Mouse (Mus musculus) right cerebral cortex, postnatal 25 days (tissue): ENCODE data around the gene Utp15.
A peak's percentile ranks its signal among the peaks of the same experiment; 100 is the strongest.

Source experiments
- DNase-seq: peaks from one replicate; pipeline ENCODE4 v3.0.0; 2022

Gene Utp15

DNA sequence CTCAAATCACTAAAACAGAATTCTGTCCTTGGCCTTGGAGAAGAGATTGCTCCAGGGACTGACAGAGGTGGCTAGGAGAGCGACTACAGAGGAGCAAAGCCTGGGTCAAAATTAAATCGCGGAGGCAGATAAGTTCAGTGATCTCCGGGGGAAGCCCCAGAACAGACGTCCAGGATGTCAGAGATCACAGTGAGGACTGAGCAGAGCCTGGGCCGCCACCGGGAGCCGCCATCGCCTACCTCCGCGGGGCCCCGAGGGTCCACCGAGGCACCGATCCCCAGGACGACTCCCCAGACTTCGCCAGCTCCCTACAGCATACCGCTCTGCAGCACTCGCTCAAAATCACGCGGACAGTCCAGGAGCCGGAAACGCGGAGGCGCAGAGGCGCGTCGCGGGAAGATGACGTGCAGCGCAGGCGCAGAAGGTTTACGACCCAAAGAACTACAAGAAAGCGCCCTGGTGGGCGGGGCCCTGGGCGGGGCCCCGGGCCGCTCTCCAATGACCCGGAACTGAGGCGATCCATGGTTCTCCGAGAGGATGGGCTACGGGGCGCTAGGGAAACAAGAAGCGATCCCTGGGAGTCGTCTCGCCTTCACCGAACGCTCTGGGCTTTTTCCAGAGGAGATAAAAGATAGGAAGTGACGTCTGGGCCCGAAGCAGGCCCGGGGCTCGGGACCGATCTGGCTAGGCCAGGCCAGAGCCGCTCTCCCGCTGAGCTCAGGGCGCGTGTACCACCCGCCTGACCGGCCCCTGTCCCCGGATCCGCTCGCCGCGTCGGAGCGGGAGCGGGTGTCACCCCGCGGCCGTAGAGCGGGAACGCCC lies at the start of gene Utp15, which contains the start of gene Ankra2:
Utp15 (minus strand) TSS at position 406 of the 822 bp plus-strand sequence.
Ankra2 (plus strand) TSS at position 439 of the 822 bp plus-strand sequence.
- peak; percentile 98 for DNase-seq

DNA sequence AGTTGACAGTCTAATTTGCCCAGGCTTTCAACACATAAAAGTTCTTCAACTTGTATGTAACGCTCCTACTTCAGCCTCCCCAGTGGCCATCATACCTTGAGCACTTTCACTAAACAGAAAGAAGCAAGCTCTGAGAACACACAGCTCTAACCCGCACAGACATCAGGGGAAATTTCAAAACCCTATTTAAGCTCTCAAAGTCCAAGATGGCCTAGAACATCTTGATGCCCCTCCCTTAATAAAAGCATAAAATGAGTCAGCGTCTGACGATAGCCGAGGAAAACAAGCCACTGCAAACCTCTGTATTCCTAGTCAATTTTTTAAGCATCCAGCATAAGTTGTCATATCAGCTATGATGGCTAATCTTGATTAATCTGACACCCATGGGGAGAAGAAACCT lies 48.8 kb upstream of the Utp15 start:
- no peak for DNase-seq

DNA sequence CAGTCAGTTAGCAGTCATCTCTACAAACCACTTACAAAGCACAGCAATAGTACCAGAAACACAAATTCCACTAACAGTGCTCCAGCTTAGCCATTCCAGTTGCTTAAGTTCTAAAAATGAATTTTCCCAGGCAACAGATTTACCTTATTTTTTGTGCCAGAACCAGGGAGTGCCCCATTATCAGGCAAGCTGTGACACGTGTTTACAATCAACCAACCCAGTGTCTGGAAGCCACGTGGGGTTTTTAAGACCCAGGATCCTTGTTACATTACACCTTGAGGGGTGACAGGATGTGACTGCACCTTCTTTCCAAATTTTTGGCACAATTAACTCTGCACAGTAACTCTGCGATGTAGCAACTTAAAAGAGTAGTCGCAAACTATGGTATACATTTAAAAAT lies 45.9 kb upstream of the Utp15 start:
- no peak for DNase-seq

DNA sequence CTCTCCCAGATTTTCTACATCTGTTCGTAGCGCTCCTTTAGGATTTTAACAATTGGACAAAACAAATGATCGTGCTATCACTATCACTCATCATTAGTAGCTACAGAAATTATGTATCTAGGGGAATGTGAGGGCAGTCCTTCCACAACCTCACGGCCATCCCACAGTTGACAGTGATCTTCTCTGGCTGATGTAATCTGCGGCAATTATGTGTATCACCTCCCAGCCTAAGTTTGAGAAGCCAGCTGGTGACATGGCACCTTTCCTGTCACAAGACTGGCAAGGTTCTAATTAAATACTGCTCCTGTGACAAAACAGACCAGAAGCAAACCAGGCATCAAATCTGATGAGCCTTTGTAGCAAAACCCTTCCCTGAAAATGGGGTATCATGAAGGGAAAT lies 45.2 kb upstream of the Utp15 start:
- DNase-seq = no peak

DNA sequence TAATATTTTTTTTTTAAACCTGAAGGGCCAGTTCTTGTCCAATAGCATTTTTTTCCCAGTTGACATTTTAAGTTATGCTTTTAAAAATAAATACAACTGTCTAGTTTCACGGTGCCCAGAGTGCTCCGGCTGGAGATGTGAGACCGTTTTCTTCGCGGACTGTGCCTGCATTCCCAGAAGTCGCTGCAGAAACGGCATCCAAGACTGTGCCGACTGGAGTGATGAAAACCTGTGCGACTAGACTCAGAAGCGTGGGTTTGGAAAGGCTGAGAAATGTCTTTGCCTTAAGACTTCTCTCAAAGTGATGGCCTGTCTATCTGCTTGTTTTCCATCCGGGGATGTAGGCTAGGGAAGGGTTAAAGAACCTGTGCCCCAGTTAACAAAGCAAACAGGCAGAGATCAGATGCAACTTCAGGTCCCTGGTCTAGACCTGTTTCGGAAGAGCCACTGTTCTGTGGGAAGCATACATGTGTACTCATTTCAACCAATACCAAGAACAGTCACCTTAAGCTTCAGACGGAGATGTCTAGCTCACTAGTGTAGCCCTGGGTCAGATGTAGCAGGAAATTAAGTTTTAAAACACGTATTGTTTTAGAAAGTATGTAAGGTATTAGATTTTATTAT lies 44.1 kb upstream of the Utp15 start:
- peak; percentile 20 for DNase-seq

DNA sequence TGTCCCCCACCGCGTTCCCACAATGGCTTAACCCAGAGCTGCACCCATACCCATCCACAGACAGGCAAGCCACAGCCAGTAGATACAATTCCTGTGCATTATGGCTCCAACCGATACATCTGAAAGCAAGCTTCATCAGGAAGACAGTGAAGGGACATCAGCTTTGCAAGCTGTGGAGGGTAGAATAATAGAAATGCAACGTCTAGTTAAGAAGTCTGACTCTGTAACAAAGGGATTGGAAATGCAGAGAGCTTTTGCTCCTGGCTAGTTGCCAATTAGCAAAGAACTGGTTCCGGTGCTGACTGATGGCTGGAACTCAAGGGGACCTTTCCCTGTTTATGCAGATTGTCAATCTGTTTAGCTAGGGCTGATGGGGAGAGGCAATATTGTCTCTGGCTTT lies 43.6 kb upstream of the Utp15 start:
- no peak for DNase-seq

DNA sequence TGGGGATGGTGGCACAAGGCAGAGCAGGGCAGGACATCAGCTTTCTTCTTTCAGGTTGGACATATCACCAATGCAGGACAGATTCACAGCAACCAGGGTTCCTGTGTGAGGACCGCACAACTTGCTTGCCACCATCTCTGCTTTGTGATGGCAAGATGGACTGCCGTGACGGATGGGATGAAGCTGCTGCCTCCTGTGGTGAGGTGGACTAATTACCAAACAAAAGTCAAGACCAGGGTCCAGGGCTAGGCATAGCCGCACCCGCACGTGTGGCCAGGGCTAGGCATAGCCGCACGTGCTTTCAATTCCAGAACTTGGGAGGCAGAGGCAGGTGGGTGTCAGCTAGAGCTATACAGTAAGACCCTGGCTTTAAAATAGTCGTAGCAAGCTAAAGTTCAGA lies 42.4 kb upstream of the Utp15 start:
- no peak for DNase-seq

DNA sequence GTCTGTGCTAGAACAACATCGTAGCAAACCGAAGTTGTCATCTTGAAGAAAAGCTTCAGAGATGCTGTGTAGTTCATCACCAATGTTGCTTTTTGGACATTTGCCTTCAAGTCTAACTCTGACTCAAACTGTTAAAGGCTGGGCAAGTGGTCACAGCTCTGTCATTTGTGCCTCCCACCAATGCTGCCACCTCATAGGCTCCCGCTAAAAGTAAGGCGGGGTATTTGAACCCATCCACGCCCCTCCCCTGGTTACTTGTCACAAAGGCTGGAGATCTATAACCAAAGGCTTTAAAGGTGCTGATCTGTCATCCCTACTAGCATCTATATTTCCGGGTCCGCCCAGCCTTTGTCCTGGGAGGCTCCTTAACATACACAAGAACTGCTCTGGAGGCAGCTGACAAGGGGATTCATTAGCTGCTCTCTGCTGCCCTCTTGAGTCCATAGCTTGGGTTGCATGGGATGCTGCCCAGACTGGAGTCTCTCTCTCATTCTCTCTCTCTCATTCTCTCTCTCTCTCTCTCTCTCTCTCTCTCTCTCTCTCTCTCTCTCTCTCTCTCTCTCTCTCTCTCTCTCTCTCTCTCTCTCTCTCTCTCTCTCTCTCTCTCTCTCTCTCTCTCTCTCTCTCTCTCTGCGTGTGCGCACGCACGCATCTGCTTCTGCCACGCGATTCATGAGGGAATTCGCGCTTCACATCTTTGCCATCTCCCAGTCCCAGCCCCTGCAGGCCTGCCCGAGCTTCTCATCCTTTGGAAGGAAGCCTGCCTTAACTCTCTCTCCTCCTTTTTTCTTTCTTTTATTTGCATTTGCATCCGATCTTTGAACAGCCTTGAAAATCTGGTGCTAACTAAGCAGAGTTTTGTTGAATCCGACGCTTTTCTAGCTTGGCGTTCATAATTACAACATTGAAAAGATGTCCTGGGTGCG lies 36.3 kb upstream of the Utp15 start:
- DNase-seq = peak; percentile 54

DNA sequence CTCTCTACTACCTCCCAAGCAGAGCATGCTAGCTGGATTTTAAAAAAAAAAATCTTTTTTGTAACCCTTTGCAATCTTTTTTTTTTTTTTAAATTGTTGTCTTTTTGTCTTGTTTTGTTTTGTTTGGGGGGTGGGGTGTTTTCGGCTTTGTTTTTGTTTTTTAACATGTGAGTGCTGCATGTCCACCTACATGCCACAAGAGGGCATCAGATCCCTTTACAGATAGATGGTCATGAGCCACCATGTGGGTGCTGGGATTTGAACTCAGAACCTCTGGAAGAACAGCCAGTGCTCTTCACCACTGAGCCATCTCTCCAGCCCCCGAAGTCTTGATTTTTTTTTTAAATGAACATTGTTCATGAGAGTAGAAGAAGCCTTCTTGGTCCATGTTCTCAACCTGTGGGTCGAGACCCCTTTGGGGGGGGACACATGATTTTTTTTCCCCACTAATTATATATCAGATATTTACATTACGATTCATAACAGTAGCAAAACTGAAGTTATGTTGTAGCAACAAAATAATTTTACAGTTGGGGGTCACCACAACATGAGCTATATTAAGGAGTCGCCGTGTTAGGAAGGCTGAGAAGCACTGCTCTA lies 35.1 kb upstream of the Utp15 start:
- no peak for DNase-seq

DNA sequence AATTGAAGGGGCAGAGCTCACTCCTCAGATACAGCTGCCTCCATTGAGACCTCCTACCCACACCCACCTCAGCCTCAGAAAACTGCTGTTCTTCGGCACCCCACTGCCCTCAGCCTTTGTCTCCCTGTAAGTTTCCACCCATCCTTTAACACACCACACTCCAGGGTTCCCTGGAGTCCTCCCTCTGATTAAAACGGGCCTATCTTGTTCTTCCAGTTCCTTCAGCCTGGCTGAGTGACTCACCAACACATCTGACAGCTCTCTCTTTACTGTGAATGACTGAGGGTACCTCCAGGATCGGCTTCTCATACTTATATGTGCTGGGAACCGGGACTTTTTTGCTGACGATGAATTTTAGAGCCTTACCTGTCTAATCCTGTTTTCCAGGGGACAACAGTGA lies 33.2 kb upstream of the Utp15 start:
- no peak for DNase-seq

DNA sequence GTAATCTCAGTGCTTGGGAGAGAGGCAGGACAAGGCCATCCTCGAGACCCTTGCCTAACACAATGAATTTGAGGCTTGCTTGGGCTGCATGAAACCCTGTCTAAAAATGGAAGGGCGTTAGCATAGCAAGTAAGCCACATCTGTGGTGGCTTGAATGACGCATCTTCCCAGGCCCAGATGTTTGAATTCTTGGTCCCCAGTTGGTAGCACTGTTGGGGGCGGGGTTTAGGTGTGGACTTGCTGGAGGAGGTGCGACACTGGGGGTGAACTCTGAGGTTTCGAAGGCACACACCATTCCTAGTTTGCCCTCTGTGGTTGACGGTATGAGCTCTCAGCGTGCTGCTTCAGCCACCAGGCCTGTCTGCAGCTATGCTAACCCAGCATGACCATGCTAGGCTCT lies 28.9 kb upstream of the Utp15 start:
- DNase-seq = no peak

DNA sequence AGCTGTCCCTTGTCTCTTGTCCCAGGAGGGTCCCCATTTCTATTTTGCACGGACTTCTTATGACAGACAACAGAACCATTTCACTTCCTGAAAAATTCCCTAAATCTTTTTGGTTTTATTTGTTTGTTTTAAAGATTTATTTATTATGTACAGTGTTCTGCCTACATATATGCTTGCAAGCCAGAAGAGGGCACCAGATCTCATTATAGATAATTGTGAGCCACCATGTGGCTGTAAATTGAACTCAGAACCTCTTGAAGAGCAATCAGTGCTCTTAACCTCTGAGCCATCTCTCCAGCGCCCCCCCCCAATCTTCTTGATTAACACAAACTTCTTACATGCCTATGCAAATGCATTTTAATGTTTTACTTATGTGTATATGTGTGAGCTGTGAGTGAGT lies 27.9 kb upstream of the Utp15 start:
- DNase-seq = no peak

DNA sequence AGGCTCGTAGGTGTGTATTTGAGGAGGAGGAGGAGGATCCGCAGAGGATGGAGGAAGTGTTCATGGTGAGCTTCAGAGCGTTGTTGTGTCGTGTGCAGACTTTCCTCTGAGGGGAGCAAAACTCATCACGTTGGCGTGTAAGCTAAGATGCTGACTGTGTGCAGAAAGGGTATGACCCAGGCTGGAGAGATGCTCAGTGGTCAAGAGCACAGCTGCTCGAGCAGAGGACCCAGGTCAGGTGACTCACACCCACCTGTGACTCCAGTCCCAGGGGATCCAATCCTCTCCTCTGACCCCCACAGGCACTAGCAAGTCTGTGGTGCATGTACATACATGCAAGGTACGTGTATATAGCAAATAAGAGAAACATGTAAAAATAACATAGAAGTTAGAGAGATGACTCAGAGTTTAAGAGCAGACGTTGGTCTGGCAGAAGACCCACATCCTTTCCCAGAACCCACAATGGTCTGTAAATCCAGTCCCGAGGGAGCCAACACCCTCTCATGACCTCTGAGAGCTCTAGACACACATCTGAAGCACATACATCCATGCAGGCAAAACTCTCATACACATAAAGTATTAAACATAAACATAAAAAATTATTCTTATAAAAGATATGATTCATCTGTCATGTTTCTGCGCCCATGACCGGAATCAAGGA lies 18.3 kb upstream of the Utp15 start:
- no peak for DNase-seq

DNA sequence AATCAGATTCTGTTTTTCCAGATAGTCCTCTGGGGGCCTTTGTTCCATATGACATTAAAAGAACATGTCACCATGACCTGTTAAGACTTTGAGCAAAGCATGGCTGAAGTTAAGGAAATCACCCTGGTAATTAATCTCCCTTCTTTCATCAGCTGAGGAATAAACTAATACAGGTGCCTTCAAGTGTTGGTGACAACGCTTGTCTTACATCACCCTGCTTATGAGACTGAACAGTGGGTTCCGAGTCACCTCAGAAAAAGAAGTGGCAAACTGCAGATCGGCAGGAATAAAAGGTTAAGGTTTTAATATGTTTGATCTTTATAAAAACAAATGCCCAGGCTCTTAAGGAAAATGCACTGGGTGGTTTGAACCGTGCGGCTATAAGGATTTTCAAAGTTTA lies 16.8 kb upstream of the Utp15 start, which contains the start of gene Gm21976:
Gm21976 (plus strand) TSS at position 202 of the 400 bp plus-strand sequence.
- no peak for DNase-seq

DNA sequence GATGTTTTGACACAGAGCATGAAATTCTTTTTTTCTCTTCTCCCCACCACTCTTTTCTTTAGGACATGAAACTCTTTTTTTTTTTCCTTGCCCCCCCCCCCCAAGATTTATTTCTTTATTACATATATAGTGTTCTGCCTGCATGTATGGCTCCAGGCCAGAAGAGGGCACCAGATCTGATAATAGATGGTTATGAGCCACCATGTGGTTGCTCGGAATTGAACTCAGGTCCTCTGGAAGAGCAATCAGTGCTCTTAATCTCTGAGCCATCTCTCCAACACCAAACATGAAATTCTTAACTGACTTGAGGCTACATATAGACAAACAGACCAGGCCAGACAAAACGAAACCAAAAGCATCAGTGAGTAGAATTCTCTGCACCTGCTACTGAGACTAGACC lies 14.7 kb upstream of the Utp15 start:
- DNase-seq = no peak

DNA sequence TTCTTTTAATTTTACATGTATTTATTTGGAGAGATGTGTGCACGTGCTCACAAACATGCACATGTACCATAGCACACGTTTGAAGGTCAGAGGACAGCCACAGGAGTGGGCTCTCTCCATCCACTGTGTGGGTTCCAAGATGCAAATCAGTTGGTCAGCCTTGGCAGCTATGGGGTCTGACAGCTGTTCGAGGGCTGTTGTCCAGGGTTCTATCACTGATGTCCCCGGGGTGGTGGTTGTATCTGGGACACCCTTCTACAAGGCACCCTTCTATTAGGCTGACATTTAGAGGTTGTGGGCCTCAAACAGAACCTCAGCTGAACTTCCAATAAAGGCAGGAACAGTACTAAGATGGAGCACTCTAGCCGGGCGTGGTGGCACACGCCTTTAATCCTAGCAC lies 13.4 kb upstream of the Utp15 start:
- DNase-seq = no peak

DNA sequence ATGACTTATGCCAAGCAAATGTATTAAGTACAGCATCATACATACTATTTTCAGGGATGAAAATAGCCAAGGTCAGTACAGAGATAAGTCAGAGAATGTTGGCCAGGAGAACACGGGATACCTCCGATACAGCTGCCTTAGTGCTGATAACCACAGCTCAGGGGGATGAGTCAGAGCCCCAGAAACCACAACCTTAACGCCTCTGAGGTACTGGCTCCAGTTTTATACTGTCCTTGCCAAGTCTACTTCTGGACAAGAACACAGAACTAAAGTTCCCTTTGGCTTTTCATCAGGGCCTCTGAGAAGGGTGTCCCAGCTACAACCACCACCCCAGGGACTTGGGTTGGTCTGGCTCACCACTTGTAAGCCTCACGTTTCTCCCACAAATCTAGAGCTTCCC lies 12.8 kb upstream of the Utp15 start:
- no peak for DNase-seq

DNA sequence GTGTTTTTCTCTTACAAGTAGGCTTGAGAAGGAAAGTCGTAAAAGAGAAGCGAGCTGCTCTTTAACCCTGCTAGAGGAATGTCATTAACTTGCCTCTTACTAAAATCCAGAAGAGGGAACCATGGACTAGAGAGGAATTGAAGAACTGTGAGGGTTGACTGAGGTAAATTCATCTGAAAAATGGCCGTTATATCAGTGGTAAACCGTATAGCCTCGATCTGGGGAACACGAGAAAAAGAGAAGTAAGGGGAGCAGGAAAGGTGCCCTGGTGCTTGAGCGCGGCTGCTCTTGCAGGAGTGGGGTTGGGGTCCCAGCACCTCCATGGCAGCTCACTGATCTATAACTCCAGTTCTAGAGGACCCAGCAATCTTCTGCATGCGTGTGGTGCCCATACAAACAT lies 11.2 kb upstream of the Utp15 start:
- no peak for DNase-seq

DNA sequence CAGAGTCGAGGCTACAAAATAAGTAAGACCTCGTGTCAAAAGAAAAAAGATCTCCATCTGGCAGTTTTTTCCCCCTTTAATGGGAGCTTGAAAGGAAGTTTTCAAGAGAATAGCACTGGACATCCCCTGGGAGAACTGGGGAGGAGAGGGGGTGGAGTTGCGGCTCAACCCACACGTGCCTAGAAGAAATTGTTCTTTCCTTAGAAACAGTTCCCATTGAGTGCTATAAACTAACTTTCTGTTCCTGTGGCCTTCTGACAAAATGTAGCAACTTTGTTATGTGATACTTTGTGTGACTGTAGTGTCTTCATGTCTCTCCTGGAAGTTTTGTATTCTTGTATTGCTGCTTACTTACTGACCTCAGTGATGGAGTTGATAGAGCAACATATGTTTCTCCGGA lies 1.3 kb upstream of the Utp15 start:
- DNase-seq = no peak

DNA sequence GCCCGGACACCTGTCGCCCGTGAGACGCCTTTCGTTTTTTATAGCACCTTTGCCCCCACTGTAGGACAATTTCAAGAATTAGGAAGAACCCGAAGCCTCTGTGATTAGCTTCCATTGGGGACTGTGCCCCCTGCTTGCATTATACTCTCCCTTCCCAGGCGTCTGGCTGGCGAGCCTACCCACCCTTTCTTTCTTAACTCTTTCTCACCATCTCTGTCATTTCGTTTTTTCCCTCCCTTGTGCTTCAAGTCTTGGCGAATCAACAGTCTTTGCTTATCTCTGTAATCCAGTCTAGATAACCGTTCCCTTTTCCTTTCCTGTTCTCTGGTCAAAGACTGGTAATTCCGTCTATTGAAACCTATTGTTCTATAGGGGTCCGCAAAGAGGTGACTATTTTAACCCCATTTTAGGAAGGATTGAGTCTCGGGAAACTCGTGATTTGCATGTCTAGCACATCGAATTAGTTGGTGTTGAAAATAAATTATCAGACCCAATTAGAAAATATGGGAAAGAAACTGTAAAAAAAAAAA lies 682 bp upstream of the Utp15 start:
- DNase-seq = no peak

DNA sequence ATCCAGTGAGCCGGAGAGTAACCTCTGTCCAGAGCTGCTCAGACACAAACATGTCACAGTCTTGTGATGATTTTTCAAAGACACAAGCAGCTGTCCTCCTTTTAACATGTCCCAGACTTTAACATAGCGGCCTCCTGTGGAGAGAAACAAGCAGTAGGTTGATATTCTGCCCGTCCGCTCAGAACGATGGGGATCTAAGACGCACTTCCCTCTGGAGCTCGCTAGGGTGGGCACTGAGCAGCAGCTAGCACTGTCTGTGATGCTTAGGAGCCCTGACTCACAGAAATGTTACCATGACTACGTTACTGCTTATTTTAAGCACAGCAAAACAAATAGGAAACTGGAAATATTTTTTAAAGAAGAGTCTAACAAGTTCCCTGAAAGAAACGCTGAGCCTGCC lies 7.9 kb downstream of the Utp15 start:
- peak; percentile 64 for DNase-seq

DNA sequence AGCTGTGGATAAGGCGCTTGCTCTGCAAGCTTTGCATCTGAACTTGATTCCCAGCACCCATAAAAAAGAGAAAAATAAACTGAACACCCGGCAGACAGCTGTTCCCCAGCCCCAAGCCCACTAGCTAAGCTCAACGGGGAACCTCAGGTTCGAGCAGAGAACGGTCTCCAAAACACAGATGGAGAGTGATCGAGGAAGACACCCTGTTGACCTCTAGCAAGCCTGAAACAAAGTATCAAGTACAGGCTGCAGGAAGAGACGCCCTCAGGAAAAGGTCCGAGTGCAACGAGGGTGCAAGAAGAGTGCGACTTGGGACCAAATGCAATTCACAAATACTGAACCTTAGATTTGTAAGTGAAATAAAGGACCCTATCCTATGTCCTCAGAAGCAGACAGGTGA lies 13.2 kb downstream of the Utp15 start:
- no peak for DNase-seq
